Mouse (Mus musculus) kidney, postnatal 14 days (tissue): ENCODE measurements at regions not wholly inside any gene's neighbourhood (a gene's known extent, or its start where the extent isn't known, plus 50 kb on each side); places are given as distances from the start of the nearest gene placed in this dataset.

ENCODE experiments used
- DNase-seq: peaks from one replicate; pipeline ENCODE4 v3.0.0; 2022; ENCODE audit warnings: mixed read lengths

- DNase-seq = no peak
Measured at GRCm38 (mm10) chr13:85570886-85571527, 282.1 kb upstream of the Rasa1 start.

GRCm38 (mm10) chr13:85557821-85558220 is 268.9 kb upstream of the Rasa1 start:
- DNase-seq = no peak

GRCm38 (mm10) chr13:85556101-85556853 is 267.3 kb upstream of the Rasa1 start:
- peak; percentile 42 for DNase-seq

GRCm38 (mm10) chr13:85553072-85553471 is 264.1 kb upstream of the Rasa1 start:
- DNase-seq = no peak

GRCm38 (mm10) chr13:85509671-85510070 is 220.7 kb upstream of the Rasa1 start:
- DNase-seq = no peak

GRCm38 (mm10) chr13:85508552-85508951 is 219.6 kb upstream of the Rasa1 start:
- no peak for DNase-seq

GRCm38 (mm10) chr13:85507374-85508101 is 218.6 kb upstream of the Rasa1 start:
- no peak for DNase-seq

- DNase-seq = no peak
Measured at GRCm38 (mm10) chr13:85506875-85507274, 217.9 kb upstream of the Rasa1 start.

GRCm38 (mm10) chr13:85506030-85506429 is 217.1 kb upstream of the Rasa1 start:
- DNase-seq = no peak

GRCm38 (mm10) chr13:85505046-85505445 is 216.1 kb upstream of the Rasa1 start:
- no peak for DNase-seq

- DNase-seq = no peak
Measured at GRCm38 (mm10) chr13:85504001-85504400, 215.1 kb upstream of the Rasa1 start.

GRCm38 (mm10) chr13:85498696-85499095 is 209.8 kb upstream of the Rasa1 start:
- DNase-seq = no peak

GRCm38 (mm10) chr13:85484790-85485189 is 195.9 kb upstream of the Rasa1 start:
- DNase-seq = no peak

GRCm38 (mm10) chr13:85483348-85483747 is 194.4 kb upstream of the Rasa1 start:
- no peak for DNase-seq

GRCm38 (mm10) chr13:85479405-85479804 is 190.5 kb upstream of the Rasa1 start:
- DNase-seq = no peak

- DNase-seq = no peak
Measured at GRCm38 (mm10) chr13:85476274-85476846, 187.4 kb upstream of the Rasa1 start.

GRCm38 (mm10) chr13:85471340-85471739 is 182.4 kb upstream of the Rasa1 start:
- DNase-seq = no peak

GRCm38 (mm10) chr13:85459387-85459786 is 170.5 kb upstream of the Rasa1 start:
- DNase-seq = no peak

GRCm38 (mm10) chr13:85458611-85459010 is 169.7 kb upstream of the Rasa1 start:
- no peak for DNase-seq

- DNase-seq = no peak
Measured at GRCm38 (mm10) chr13:85439581-85439980, 150.7 kb upstream of the Rasa1 start.

GRCm38 (mm10) chr13:85437875-85438274 is 148.9 kb upstream of the Rasa1 start:
- DNase-seq = no peak

- no peak for DNase-seq
Measured at GRCm38 (mm10) chr13:85437009-85437408, 148.1 kb upstream of the Rasa1 start.

GRCm38 (mm10) chr13:85436254-85436653 is 147.3 kb upstream of the Rasa1 start:
- DNase-seq = no peak
